Mouse (Mus musculus) gastrocnemius, postnatal 10 days (tissue): Measurements from ENCODE around the gene Ly86. TPM values are rescaled to one million over a fixed set of nuclear protein-coding genes. Genes with fewer than 3 reads are reported as not detected.
A peak's percentile ranks its signal among the peaks of the same experiment; 100 is the strongest.

Experiments used
- DNase-seq: peaks from one replicate; pipeline ENCODE4 v3.0.0; 2021; ENCODE audit warnings: mixed read lengths
- total RNA-seq, 2 experiments: library from RNA; stranded (reverse); gene quantifications; 2 replicates each; pipeline ENCODE4 v1.2.3; 2021

The Ly86 gene
- total RNA-seq, 2 experiments from 2014 or later, result 1.3 to 2.3 TPM

- DNase-seq, result no peak
Observed at GRCm38 (mm10) chr13:37432653-37433052, 87.6 kb downstream of the Ly86 start.

DNA sequence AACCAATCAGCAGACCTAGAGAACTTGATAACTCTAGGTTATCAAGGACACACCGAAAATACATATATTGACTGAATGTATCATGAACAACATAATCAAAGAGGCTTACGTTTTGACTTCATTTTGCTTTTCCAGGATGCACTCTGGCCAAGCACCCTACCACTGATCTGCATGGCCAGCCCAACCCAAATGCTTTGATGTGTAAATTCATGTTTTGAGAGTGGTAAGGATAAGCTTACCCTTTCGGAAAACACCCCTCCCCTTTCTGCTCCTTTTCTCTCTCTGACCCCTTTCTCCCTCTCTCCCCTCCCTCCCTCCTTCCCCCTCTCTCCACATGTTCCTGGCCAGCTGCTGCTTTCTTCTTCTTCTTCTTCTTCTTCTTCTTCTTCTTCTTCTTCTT, 88.1 kb downstream of the Ly86 start:
- DNase-seq, result no peak

- no peak for DNase-seq
Observed at GRCm38 (mm10) chr13:37433730-37434129, 88.7 kb downstream of the Ly86 start.

DNA sequence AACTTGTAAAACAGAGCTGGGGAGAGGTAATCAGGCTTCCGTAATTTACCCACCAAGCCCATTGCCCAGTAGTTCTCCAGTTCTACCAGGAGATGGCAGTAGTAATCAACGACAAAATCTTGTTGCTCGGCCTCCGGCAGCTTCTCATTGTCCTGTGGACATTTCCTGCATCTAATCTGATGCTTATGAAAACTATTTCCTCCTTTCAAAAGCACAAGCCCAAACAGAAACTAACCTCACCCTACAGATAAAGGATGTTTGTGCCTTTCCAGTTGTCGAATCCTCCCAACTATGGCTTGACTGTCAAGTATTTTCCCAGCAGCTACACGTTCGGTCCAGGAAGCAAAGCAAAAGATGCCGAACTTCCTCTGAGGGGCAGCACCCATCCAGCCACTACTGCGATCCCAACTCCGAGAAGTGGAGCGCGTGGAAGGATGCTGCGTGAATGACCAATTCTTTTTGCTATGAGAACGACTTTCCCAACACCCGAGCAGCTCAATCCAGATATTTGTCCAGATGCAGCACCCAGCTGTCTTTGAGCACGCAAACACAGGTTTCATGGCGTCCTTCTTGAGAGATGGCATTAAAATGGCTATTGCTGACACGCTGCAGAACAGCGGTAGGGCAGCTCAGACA, 89.2 kb downstream of the Ly86 start:
- peak; percentile 34 for DNase-seq

DNA sequence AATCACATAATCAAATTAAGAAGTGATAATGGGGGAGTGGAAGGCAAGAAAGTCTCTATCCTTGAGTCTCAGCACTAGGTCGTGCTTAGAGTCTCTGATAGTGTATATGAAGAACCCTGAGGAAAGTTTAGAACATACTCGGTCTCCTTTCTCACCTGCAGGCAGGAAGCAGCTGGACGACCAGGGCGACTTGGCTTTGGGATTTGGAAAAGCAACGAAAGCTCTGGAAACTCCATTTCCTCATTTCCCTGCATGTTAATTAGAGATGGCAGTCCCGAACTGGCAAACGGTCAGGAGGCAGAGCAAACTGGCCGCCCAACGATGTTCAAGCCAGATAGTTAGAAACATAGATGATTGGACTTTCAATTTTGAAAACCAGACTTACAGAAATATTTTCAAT, 89.8 kb downstream of the Ly86 start:
- no peak for DNase-seq

DNA sequence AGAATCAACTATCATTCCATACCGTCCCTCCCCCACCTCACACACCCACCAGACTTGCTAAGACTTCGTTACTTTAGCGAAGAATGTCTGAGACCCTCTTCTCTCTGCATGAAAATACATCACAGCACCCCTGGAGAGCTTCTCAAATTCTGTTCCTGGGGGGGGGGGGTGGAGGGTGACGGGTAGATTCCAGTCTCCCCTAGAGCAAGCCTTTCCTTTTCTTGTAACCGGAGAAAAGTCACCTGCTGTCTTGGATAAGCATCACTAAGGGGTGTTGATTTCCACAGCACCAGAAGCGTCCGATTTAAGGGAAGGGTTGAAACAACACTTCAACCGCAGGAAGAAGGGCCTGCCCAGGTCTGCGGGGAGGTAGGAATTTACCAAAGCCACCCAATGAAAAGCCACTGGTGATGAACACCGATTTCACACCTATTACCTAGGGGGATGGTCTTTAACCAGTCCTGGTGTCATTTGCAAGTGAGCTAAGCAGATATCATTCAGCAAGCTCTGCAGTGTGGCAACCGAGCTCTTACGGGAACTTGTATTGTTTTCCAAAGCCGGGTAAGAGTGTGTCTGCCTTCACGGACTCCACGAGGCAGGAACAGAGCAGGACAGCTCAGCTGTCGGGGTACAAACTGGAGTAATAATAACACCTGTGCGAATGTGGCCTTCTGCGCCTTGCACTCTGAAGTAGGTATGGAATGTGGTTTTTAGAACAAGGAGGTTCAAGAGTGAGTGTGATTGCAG, 91.4 kb downstream of the Ly86 start:
- DNase-seq, result no peak

DNA sequence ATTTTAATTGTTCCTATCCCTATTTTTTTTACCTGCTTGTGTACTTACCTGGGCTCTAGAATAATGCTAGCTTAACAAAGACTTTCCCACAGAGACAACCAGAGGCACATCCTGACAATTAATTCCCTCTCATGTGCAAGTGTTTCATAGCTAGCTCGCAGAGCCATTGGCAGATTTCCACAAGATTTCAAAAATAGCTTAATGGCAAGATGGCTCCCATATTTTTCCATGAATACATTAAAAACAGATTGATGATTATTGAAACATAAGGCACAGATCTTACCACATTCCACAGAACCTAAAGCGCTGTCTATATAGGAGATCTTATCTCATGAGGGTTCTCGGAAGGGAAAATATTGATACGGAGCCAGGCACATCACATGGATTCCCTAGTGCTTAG, 93.8 kb downstream of the Ly86 start:
- no peak for DNase-seq

- no peak for DNase-seq
Observed at GRCm38 (mm10) chr13:37439477-37439876, 94.5 kb downstream of the Ly86 start.

GRCm38 (mm10) chr13:37439941-37440340, 94.9 kb downstream of the Ly86 start:
- DNase-seq, result no peak

- DNase-seq, result no peak
Observed at GRCm38 (mm10) chr13:37440593-37441307, 95.7 kb downstream of the Ly86 start.

- DNase-seq, result no peak
Observed at GRCm38 (mm10) chr13:37442058-37442457, 97.0 kb downstream of the Ly86 start.

DNA sequence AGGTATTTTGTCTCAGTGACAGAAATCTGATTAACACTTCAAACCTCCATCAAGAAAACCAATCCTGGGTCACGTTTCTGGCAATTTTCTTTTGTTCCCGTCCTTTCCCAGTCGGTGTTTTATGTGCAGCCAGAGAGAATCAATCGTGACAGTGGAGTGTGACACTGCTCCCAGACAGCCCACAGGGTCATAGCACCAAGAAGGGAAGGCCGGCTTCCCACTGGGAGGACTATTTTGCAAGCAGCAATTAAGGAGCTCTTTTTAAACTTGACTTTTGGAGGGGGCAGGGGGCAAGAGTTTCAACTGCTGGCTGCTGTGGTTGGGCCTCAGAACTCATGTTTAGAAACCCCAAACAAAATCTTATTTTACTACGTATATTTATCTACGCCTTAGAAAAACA, 97.5 kb downstream of the Ly86 start:
- no peak for DNase-seq

- no peak for DNase-seq
Observed at GRCm38 (mm10) chr13:37446699-37447258, 101.8 kb downstream of the Ly86 start.

DNA sequence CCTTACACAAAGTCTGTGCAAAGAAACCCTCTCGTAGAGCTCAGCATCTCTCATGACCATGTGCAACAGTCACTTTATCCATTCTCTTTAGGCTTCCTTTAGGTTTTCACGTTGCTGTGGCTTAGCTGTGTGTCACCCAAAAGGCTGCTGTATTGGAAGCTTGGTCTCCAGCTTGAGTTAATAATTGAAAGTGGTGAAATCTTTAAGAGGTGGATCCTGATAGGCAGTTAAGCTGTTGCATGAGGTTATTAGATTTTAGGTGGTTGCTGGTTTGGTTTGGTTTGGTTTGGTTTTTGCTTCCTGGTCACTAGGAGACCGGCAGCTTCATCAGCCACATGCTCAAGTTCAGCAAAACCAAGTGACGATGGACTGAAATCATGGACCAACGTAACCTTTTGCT, 106.0 kb downstream of the Ly86 start:
- no peak for DNase-seq

GRCm38 (mm10) chr13:37451471-37451870, 106.5 kb downstream of the Ly86 start:
- DNase-seq, result no peak

DNA sequence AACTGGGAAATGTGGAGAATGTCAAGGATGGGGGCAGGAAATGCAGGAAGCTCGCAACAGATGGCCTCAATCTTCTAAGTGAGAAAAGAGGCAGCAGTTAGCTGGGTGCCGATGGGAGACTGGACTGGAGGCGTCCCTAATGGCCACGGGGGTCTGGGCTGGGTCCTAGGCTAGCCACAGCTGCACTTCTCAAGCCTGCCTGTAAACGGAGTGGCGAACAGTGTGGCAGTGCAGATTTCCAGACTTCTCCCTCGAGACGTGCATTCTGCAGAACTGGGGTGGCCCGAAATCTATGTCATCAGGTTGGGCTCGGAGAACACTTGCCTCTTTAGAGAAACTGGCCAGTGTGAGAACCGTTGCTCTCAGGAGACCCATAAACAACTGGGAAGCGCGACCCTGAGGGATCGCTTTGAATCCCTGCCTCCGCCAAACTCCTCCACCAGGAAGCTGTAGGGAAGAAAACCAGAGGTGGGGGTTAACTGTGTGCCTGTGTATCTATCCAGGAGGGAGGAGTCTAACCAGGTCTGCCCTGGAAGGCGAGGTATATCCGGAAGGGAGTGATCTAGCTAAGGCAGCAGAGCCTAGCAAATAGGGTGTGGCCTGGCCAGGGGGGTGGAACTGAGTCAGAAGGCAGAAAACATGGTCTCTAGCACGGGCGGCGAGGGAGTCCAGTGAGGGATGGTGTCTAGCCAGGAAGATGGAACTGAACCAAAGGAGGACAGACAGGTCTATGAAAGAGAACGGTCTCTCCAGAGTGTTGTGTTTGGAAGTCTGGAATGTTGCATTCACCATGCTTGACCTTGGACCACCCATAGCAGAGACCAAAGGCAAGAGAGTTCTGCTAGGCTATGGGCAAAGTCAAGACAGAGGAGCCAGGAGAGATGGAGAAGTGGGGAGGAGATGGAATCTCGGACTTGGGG, 107.3 kb downstream of the Ly86 start:
- peak; percentile 38 for DNase-seq

GRCm38 (mm10) chr13:37453203-37453602, 108.2 kb downstream of the Ly86 start:
- peak; percentile 80 for DNase-seq

DNA sequence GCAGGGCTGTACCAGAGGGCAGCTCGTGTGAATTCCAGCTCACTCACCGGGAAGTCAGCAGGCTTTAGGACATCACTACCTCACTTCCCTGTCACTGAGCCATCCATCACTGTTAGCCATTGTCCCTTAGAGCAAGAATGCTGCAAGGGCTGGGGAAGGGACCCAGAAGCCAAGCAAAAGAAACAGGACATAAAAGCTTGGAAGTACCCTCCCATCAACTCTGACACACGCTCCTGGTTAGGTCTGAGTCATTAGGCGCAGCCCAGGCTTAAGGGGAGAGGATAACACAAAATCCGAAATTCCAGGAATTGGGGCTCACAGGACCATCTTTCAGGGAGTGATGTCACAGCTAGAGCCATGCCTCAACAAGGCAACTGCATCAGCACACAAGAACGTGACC, 109.3 kb downstream of the Ly86 start:
- DNase-seq, result no peak

GRCm38 (mm10) chr13:37455561-37455960, 110.6 kb downstream of the Ly86 start:
- no peak for DNase-seq

DNA sequence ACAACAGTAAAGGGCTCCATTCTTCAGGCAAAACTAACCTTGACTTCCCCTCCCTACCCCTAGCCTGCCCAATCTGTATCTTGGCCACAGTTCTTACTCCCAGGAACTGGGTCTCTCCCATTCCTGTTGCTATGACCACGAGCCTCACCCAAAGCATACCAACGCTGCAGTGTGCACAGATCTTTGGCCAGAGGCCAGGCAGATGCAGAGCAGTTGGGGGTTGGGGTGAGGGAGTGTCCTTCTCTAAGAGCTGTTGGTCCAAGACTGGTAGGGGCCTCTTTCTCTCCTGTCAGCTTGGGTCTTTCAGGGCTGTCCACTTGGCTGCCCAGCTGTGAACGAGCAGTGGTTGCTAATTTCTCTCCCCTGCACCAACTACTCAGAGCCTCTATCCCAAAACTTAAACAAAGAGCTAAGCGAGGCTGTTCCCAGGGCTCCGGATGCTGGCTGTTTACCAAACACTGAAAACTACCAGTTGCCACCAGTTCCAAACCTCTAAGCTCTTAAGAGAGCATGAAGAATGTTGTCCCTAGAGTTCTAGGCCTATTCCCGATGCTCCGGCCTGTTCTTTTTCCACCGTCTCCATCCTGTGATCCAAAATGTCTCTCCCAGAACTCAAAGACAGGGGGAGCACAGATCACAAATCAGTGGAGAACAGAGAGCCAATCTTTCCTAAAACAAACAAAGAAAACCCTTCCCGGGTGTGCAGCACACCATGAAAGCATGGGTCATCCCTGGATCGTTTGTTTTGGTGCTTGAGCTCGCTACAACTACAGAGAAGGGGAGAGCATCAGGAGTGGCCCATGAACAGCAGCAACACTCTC, 112.2 kb downstream of the Ly86 start:
- DNase-seq, result peak; percentile 53

- DNase-seq, result no peak
Observed at GRCm38 (mm10) chr13:37458557-37458956, 113.5 kb downstream of the Ly86 start.
